Mouse (Mus musculus) C2C12 (cell line): Measurements from ENCODE around the gene Ccdc30.

Experiments used
- CTCF ChIP-seq: IDR thresholded peaks from one replicate; pipeline ENCODE4 v1.5.1; 2011; ENCODE audit not compliant: control insufficient read depth, insufficient read depth, insufficient read length
- MAX ChIP-seq: IDR thresholded peaks from one replicate; pipeline ENCODE4 v1.6.1; 2011; ENCODE audit warnings: mild to moderate bottlenecking, control low read depth

DNA sequence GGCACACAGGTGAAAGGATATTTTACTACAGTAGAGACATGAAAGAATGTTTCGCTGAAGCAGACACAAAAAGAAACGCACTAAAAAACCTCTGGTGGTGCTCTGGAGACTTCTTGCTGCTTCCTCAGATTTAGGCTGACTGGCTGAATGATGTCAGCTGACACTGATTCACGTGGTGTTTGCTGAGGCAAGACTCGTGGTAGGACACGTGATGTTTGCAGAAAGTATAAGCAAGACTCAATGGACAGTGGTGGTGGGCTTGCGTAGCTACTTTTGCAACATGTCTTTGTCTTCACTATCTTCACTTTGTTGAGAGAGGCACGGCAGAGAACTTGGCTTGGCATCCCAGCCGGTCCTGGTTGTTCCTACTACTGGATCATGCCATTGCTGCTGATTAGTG is 112.0 kb downstream of the Ccdc30 start:
- TF ChIP-seq MAX: no peak
- TF ChIP-seq CTCF: no peak
